Mouse (Mus musculus): ENCODE measurements around the gene Macrod1. TPM values are rescaled to one million over a fixed set of nuclear protein-coding genes. Genes with fewer than 3 reads are reported as not detected.

The Macrod1 gene
- total RNA-seq, 2 experiments from 2014 or later: 240 to 280 TPM

GRCm38 (mm10) chr19:7107174-7107573, 50.6 kb downstream of the Macrod1 start:
- intact Hi-C loops (cut with DNase I): no loop called here
- DNase-seq: no peak

DNA sequence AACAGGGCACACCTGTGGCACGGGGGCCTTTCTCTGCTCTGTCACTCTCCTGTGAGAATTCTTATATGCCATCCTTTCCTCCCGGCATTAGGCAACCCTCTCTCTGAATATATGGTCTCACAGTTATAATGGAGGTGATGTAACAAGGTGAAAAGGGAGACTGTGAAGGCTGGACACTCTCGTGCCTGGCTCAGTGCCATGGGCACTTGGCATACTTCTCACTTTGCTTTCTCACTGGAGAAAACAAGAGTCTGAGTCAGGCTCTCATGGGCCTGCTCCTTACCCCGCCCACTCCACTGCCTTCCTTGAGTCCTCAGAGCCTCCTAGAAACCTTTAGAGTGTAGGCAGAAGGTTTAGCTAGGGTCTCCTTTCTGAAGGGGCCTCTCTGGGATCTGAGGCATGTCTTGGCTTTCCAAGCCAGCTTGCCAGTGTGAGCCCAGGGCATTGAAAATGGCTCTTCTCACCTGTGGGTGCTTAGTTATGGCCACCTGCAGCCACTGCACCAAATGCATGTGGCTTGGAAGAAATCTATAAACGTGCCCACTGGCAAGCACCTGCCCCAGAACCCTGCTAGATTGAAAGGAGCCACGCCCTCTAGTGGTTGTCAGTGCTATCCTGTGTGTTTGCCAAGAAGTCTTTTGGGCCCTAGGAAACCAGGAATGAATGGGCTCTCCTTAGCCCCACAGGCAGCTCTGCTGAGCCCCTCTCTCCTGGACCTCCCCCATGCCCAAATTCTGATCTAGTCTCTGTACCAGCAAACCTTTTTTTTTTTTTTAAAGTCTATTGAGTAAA, 51.7 kb downstream of the Macrod1 start:
- DNase-seq: no peak
- intact Hi-C loops (cut with DNase I): no loop called here

GRCm38 (mm10) chr19:7110097-7110496, 53.5 kb downstream of the Macrod1 start:
- intact Hi-C loops (cut with DNase I): loop anchor here (5.0 kb wide), 1 partner anchor 33 kb away; no protein-coding TSS in a partner anchor
- no peak for DNase-seq

DNA sequence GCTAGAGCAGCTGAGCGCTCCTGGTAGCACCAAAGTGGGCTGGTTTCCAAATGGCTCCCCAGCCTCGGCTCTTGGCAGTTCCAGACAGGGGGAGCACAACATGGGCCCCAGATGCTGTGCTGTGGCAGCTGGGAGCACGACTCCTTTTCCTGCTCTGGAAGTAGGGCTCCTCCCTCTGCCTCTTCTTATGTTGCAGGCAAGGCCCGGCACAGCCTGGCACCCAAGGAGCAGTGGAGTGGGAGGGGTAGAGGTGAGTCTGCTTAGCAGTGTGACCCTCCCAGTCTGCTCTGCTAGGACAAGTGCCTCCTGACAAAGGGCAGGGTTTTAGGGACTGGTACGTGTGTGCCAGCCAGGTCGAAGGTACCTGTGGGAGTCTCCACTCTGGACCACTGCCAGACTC, 54.3 kb downstream of the Macrod1 start:
- intact Hi-C loops (cut with DNase I): loop anchor here (5.0 kb wide), 1 partner anchor 34 kb away; no protein-coding TSS in a partner anchor
- DNase-seq: no peak

DNA sequence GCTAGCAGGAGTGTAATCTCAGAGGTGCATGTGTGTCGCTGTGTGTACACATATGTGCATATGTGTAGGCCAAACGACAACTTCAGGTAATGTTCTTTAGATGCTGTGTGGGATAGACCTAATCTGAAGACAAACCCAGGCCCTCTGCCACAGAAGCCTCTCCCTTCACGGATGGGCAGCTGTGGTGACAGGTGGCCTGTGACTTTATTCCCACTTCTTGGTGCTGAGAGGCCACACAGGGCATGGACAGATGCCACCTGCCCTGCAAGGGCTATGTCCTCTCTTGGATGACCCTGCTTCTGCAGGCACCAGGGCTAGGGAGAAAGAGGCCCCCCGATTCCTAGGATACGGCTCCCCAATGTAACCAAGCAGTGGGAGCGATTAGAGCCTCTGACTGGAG, 54.7 kb downstream of the Macrod1 start:
- DNase-seq: no peak
- intact Hi-C loops (cut with DNase I): loop anchor here (5.0 kb wide), 1 partner anchor 34 kb away; no protein-coding TSS in a partner anchor

DNA sequence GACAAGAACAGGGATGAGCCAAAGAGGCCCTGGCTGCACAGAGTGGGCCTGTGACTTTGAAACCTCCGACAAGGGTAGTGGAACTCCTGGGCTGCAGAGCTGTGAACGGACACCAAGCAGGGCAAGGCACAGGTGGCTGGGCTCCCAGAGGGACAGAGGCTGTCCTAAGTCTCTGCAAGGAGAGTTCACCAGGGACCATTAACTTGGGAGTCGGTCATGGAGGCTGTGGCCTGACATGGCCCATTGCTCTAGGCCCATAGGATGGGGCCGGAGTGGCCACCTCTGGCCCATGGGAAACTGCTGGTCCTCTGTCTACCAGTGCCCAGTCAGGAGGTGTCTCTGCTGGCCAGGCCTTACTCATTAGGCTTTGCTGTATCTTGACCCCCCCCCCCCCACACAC, 55.1 kb downstream of the Macrod1 start:
- intact Hi-C loops (cut with DNase I): loop anchor here (5.0 kb wide), 1 partner anchor 34 kb away; no protein-coding TSS in a partner anchor
- no peak for DNase-seq

- DNase-seq: no peak
- intact Hi-C loops (cut with DNase I): loop anchor here (5.0 kb wide), 1 partner anchor 35 kb away; no protein-coding TSS in a partner anchor
These were observed 56.0 kb downstream of the Macrod1 start for GRCm38 (mm10) chr19:7112628-7113027.

DNA sequence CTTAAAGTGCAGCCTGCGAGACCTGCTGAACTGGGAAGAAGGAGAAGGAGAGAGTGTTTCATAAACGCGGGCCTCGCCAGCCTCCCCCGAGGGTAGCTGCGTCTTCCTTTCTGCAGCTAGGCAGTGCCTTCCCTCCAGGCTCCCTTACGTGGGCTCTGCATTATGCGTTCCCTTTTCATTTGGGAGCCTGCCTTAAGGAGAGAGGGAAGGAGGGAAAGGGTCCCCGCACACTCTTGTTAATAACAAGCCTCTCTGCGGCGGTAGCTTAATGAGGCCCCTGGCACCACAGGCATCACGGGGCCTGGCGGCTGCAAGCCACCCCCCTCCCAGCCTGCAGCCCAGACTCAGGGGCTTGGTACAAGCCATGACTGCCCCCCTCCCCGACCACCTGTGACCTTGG, 57.0 kb downstream of the Macrod1 start:
- intact Hi-C loops (cut with DNase I): loop anchor here (5.0 kb wide), 1 partner anchor 36 kb away; no protein-coding TSS in a partner anchor
- no peak for DNase-seq

DNA sequence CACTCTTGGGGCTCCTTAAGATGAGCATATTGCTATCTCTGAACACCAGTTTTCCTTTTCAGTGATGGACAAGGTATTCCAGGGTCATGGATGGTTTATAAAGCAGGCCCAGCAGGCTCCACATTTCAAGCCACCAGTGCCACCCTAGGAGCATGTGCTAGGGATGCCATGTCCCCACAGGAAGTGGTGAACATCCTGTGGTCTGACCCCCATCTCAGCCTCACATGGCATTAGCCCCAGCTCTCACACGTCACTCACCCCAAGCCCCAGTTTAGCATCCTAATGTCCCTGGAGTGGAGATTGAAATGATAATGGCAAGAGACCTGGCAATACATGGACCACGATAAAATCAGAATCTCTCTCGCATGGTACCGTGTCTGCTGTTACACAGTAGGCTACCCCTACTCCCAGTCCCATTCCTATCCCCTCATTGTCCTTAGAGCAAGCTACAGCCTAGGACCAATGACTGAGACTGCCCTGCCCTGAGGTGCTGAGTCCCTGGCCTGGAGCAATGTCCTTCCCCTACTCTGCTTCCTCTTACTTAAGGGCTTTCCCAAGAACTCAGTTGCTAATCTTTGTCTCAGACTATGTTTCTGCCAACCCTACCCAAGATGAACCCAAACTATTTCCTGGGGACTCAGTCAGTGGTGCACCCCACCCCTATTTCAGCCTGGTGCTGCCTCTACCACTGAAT, 59.6 kb downstream of the Macrod1 start:
- DNase-seq: no peak
- intact Hi-C loops (cut with DNase I): no loop called here

- intact Hi-C loops (cut with DNase I): no loop called here
- no peak for DNase-seq
These were observed 60.5 kb downstream of the Macrod1 start for GRCm38 (mm10) chr19:7117141-7117540.

- intact Hi-C loops (cut with DNase I): no loop called here
- DNase-seq: no peak
These were observed 61.2 kb downstream of the Macrod1 start for GRCm38 (mm10) chr19:7117653-7118307.

DNA sequence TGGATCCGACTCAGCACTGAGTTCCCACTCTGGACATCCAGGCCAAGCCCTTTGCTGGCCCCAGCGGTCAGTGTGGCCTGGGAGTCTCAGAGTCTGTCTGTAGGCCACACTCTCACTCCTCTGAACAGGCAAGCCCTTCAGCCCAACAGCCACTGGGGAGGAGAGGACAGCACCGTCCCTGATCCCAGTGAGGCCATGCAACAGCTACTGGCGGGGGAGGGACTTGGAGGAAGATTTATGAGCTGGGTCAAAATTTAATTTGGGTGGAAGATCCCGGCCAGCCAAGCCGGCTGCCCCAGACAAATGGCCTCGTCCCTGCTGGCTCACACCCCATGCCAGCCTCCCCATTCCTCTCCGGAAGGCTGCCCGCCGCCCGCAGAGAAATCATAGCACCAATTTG, 64.6 kb downstream of the Macrod1 start:
- intact Hi-C loops (cut with DNase I): no loop called here
- peak in 1 of 2 experiments; percentile 47 for DNase-seq

DNA sequence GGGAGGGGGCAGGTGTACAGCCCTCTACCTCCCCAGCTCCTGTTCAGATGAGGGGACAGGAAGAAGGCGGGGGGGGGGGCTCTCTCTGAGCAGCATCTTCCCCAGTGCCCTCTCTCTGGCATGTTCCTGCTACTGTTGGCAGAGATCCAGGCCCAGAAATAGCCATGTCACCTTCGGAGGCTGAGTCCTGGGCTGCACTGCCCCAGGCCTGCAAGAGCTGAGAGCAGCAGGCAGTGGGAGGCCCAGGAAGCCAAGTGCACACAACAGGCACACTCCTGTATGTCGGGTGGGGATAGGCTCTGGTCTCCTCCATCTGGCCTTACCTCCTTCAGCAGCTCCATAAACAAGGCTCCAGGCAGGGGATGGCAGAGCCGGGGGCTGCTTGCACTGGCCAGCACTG, 65.7 kb downstream of the Macrod1 start:
- no peak for DNase-seq

DNA sequence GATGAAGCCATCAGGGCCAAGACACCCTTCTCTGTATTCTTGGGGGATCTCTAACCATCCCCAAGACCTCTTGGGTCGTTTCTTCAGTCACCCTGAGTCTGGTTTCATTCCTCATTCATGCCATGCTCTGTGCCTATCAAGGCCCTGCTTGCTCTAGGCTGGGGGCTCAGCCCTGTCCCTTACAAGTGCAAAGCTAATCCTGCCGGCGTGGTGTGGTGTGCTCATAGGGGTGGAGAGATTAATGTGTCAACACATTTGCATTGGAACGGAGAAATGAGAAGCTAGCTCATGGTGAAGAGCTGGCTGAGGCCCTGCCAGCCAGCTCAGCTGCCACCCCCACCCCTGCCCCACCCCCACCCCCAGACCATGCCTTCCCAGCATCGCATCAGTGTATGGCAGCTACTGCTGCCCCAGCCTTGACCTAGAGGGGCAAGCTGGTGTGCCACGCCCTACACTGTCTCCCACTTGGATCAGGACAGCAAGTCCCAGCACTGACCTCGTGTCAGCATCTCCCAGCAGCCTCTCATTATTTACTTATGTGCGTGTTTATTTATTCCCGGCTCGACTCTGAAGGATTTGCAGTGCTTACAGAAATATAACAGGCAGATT, 66.2 kb downstream of the Macrod1 start:
- DNase-seq: no peak
- intact Hi-C loops (cut with DNase I): no loop called here

More for the DNA sequence above, 65.7 kb downstream of the Macrod1 start:
- intact Hi-C loops (cut with DNase I): no loop called here

- intact Hi-C loops (cut with DNase I): no loop called here
- no peak for DNase-seq
These were observed 69.0 kb downstream of the Macrod1 start for GRCm38 (mm10) chr19:7125526-7126156.

DNA sequence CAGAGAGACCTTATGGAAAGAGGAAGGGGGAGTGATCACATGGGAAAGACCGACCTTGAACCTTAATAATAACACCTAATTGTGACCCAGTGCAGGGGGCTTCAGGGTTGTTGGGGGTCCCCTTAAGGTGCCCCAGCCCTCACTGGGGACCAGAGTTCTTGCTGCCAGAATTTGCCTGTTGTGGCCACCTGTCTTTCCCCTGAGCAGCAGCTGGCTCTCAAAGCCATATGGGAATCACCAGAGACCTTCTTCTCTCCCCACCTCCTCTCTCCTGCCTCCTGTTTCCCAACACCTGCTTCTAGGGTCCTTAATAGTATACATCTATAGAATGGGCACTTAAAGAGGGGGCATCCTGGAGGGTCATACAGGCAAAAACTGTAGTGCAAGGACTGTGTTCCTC, 69.6 kb downstream of the Macrod1 start:
- DNase-seq: no peak
- intact Hi-C loops (cut with DNase I): no loop called here

GRCm38 (mm10) chr19:7126933-7127332, 70.3 kb downstream of the Macrod1 start:
- intact Hi-C loops (cut with DNase I): no loop called here
- DNase-seq: no peak

DNA sequence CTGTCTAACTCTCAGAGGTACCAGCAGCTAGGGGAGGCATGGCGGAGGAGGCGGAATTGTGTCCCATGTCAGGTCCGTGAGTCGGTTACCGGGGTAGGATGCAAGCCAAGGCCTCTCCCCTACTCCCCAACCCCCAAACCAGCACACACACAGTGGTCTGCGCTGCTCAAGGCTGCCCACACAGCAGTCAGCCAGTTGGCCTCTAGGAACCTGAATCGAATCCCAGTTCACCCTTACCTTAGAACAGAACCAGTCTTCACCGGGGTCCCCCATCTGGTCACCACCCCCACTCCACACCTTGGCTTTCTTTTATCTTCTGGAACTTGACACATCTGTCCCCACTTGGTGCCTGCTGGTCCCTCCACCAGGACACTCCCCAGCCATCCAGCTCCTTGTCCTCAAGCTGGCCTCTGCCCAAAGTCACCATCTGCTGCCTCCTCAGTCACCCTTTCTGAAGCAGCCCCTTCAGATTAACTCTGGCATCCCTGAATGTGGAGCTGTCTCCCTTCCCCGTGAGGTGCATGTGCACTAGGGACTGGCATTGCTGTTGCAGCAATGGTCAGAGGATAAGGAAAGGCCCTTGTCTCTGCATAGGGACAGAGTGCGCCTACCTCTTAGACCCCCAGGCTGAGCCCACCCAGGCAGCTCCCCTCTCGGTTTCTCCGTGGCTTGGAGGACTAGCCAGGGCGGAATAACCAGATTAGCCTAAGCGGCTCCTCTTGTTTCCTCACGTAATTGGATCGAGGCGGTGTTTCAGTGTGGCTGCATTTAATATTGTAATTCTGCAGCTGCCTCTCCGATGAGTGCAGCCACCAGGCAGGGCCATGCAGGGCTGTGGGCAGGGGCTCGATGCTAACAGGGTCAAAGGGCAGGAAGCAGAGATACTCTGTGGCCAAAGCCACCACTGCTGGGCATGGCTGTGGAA, 72.2 kb downstream of the Macrod1 start:
- no peak for DNase-seq
- intact Hi-C loops (cut with DNase I): no loop called here

DNA sequence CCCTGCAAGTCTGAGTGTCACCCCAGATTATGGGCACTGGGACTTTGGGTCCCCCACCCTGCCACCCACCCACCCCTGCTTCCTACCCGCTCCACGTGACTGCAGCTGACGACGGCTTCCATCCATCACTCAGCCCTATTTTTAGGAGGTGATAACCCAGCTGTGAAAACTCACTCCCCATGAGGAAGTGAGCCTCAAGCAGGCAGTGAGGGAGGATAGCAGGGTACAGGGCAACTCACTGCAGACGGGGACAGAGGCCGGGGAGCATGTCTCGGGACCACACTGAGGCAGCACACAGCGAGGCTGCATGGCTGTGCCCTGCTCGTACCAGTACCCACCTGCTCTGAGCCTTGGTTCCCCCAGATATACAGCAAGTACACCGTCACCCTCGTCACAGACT, 73.7 kb downstream of the Macrod1 start:
- intact Hi-C loops (cut with DNase I): no loop called here

More for the DNA sequence above, 73.7 kb downstream of the Macrod1 start:
- DNase-seq: no peak
